Mouse (Mus musculus) midbrain, embryonic 13.5 days (tissue): ENCODE data around the gene Negr1. TPM values are rescaled to one million over a fixed set of nuclear protein-coding genes. Genes with fewer than 3 reads are reported as not detected.

Experiments
- ATAC-seq: fragments of 200-750 bp; cut with Nextera tagmentation; 2 replicates; pipeline ENCODE4 v1.8.0; 2017; ENCODE audit warnings: mild to moderate bottlenecking, moderate TSS enrichment, moderate library complexity
- H3K27ac ChIP-seq: fragments of 300-500 bp; sonication (generic); 2 replicates; pipeline ENCODE4 v1.5.1; 2015; ENCODE audit warnings: inconsistent platforms, mild to moderate bottlenecking, moderate library complexity
- H3K27me3 ChIP-seq: fragments of 300-500 bp; sonication (generic); 2 replicates; pipeline ENCODE4 v1.6.1; 2015; ENCODE audit warnings: mild to moderate bottlenecking, inconsistent platforms
- H3K36me3 ChIP-seq: fragments of 300-500 bp; sonication (generic); 2 replicates; pipeline ENCODE4 v1.6.1; 2015; ENCODE audit warnings: mild to moderate bottlenecking, inconsistent platforms
- H3K4me1 ChIP-seq: fragments of 300-500 bp; sonication (generic); replicated peaks from 2 replicates; pipeline ENCODE4 v1.6.1; 2015; ENCODE audit warnings: inconsistent platforms
- H3K4me2 ChIP-seq: fragments of 300-500 bp; sonication (generic); replicated peaks from 2 replicates; pipeline ENCODE4 v1.6.1; 2015; ENCODE audit warnings: moderate library complexity, mild to moderate bottlenecking, inconsistent platforms
- H3K4me3 ChIP-seq: fragments of 300-500 bp; sonication (generic); replicated peaks from 2 replicates; pipeline ENCODE4 v1.5.1; 2015; ENCODE audit warnings: mild to moderate bottlenecking, inconsistent platforms
- H3K9ac ChIP-seq: fragments of 300-500 bp; sonication (generic); replicated peaks from 2 replicates; pipeline ENCODE4 v1.6.1; 2015; ENCODE audit warnings: mild to moderate bottlenecking, inconsistent platforms
- H3K9me3 ChIP-seq: fragments of 300-500 bp; sonication (generic); 2 replicates; pipeline ENCODE4 v1.6.1; 2016; ENCODE audit warnings: mild to moderate bottlenecking, inconsistent platforms
- WGBS: fragments of 180-500 bp; shearing (Covaris S2); methylation state at CpG from one replicate; pipeline ENCODE4 v1.1.7; 2015; 5-methylcytosine and 5-hydroxymethylcytosine counted together
- polyA plus RNA-seq: library from polyadenylated mRNA; unstranded; fragments of >200 nt; fragmentation: Nextera tagmentation; extraction: Ambion mirVana; gene quantifications from 2 replicates; pipeline ENCODE4 v1.2.1, GENCODE M21; 2015

Negr1 gene
- polyA plus RNA-seq, 1 experiment from 2014 or later = 34.1 TPM

DNA sequence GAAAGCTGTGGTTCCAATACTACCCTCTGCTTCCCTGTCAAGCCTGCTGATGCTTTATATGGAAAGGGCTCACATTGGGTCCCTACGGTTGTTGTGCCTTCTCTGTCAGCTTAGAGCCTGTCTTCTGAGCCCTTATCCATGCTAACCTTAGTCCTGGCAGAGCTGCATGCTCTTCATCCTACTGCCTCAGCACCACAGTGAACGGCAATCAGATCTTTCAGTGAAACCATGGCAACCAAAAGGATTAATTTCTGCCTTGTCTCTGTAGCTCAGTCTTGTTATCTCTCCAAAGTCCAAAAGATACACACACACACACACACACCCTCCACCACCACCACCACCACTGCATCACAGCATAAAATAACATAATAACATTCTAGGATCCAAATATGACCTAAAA is 656.2 kb downstream of the Negr1 start:
- H3K4me2 ChIP-seq = no peak overlapping the region
- WGBS = 16% methylated on average over 2 of the region's 2 CpGs
- H3K4me1 ChIP-seq = peaks cover 34% of the 10 kb centered on the region
- H3K36me3 ChIP-seq = no peaks in the 10 kb centered on the region
- H3K27ac ChIP-seq = peak overlapping the region; percentile 20
- no peaks in the 10 kb centered on the region for H3K9me3 ChIP-seq
- H3K9ac ChIP-seq = no peak overlapping the region
- H3K27me3 ChIP-seq = no peaks in the 10 kb centered on the region
- peak; percentile 49 for ATAC-seq
- H3K4me3 ChIP-seq = no peak overlapping the region

DNA sequence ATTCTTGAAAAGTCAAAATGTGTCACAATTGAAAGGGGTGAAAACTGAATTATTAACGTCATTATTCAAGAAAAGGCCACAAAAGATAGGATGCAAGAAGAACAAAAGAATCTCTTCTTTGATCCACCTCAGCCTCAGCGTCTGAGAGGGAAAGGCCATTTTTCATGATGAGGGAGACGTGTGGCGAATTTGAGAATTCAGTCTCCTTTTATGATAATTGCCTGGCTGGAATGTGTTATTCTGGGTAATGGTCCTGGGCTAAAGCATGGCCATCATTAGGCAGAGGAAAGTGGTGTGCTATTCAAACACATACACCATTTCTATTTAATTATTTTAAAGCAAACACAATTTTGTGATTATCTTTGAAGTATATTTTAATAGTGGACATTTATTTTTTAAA is 663.3 kb downstream of the Negr1 start:
- H3K9me3 ChIP-seq = no peaks in the 10 kb centered on the region
- peak overlapping the region; percentile 44 for H3K27ac ChIP-seq
- no peak overlapping the region for H3K9ac ChIP-seq
- H3K4me2 ChIP-seq = no peak overlapping the region
- no peaks in the 10 kb centered on the region for H3K4me1 ChIP-seq
- no peaks in the 10 kb centered on the region for H3K27me3 ChIP-seq
- 46% methylated on average over 4 of the region's 4 CpGs for WGBS
- no peaks in the 10 kb centered on the region for H3K36me3 ChIP-seq
- H3K4me3 ChIP-seq = no peak overlapping the region
- peak; percentile 58; the same call in 1 of the 2 replicates for ATAC-seq

DNA sequence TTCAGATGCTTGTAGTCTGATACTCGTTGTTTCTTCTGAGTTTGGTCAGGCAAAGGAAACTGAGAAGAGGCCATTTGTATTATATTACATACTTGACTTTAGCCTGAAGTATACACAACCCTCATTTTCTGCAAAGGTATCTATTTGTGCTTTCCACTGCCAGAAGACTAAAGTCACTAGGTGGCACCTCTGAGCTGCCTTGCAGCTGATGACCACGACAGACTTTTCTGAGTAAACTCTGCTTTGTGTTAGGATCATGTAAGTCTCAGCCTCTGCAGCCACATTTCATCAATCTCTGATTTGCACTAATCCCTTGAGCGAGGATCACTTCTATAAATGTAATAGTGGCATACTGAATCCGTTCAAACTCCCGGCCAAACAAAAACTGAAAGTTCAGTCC is 671.1 kb downstream of the Negr1 start:
- H3K27ac ChIP-seq = no peak overlapping the region
- no peak overlapping the region for H3K9ac ChIP-seq
- no peaks in the 10 kb centered on the region for H3K4me1 ChIP-seq
- H3K36me3 ChIP-seq = no peaks in the 10 kb centered on the region
- H3K9me3 ChIP-seq = no peaks in the 10 kb centered on the region
- no peaks in the 10 kb centered on the region for H3K27me3 ChIP-seq
- ATAC-seq = 0 out of 2 replicates have a peak, but pooled peaks have one; percentile 40
- H3K4me3 ChIP-seq = no peak overlapping the region
- no peak overlapping the region for H3K4me2 ChIP-seq
- 33% methylated on average over 5 of the region's 5 CpGs for WGBS

DNA sequence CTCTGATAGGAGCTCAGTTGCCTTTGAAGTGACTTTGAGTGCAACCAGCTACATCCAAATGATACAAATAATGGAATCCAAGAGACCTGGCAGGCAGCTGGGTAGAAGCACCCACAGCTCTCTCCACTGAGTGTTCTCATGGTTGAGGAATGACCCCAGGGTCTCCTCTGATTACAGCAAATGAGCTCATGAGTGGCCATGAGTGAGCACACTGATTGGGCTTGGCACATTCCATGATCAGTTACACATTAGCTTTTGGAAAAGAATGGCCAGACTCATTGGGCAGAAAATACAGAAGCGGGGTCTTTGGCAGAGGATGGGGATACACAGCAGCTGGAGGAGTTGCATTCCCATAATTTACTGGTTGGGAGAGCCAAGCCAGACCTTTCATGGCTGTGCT is 678.6 kb downstream of the Negr1 start:
- Histone ChIP-seq H3K9ac (no peak overlapping the region), H3K27ac (no peak overlapping the region), H3K36me3 (no peaks in the 10 kb centered on the region), H3K4me1 (peaks cover 4% of the 10 kb centered on the region; the same call in 1 of the 2 replicates), H3K9me3 (no peaks in the 10 kb centered on the region), H3K27me3 (no peaks in the 10 kb centered on the region), H3K4me2 (no peak overlapping the region), H3K4me3 (no peak overlapping the region)
- 96% methylated on average over 1 of the region's 1 CpGs for WGBS
- no peak for ATAC-seq

DNA sequence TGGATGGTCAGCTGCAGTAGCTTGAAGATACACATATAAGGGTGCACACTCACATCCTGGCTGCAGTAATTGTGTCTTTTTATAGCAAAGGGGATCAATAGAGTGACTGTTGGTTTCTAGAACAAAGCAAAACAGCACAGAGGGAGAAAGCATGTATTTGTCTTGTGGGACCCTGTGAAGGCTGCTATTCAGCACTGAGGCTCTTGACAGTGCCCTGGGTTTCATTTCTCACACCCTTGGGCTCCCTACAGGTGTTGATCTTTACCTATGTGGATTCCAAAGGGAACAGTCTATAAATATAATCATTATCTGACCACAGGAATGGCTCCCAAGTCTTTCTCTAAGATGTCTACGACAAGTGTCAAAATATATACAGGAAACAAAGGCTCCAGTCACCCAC is 693.9 kb downstream of the Negr1 start:
- Histone ChIP-seq H3K9ac (no peak overlapping the region), H3K4me3 (no peak overlapping the region), H3K9me3 (no peaks in the 10 kb centered on the region), H3K4me2 (no peak overlapping the region), H3K27me3 (no peaks in the 10 kb centered on the region), H3K36me3 (no peaks in the 10 kb centered on the region), H3K27ac (peak overlapping the region; percentile 65), H3K4me1 (peaks cover 10% of the 10 kb centered on the region)
- 28% methylated on average over 1 of the region's 1 CpGs for WGBS
- peak; percentile 55 for ATAC-seq

DNA sequence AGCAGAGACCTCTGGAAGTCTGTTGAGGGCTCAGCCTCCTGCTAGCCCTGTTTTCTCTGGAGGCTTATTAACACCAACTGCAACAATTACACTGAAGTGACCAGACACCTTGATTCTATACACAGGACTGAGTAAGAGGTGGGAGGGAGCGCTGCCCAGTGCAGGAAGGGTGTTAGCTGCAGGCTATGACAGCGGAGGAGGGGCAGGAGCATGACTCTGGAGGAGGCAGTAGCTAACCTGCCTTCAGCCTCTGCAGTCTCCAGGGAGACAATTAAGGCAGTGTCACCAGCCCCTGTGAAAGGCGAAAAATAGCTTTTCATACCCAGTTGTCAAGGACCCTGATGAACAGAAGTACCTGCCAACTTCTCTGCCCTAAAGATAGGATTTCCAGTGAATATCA is 694.3 kb downstream of the Negr1 start:
- H3K27ac ChIP-seq = peak overlapping the region; percentile 65
- WGBS = 43% methylated on average over 3 of the region's 3 CpGs

DNA sequence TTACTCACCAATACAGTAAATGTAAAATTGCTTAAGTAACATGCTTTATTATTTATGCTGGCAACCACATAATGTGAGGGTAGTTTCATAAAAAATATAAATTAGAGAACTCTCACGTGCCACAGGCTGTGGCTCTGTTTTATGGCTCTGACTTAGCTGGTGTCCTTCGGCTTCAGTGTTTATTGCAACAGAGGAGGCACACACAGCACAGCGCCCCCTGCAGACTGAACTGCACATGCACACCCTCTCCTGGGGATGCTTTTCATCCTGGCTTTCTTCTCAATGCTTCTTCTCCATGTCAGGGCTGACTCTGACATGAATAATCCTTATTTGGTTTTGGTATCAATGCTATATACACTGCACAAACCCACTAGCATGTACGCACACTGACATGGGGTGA is 707.1 kb downstream of the Negr1 start:
- H3K4me1 ChIP-seq = no peaks in the 10 kb centered on the region
- no peaks in the 10 kb centered on the region for H3K27me3 ChIP-seq
- H3K36me3 ChIP-seq = no peaks in the 10 kb centered on the region
- 70% methylated on average over 4 of the region's 4 CpGs for WGBS
- ATAC-seq = no peak
- no peak overlapping the region for H3K4me2 ChIP-seq
- H3K9ac ChIP-seq = no peak overlapping the region
- no peak overlapping the region for H3K4me3 ChIP-seq
- H3K27ac ChIP-seq = no peak overlapping the region
- no peaks in the 10 kb centered on the region for H3K9me3 ChIP-seq

More for the DNA sequence above, 694.3 kb downstream of the Negr1 start:
- no peaks in the 10 kb centered on the region for H3K36me3 ChIP-seq
- H3K9ac ChIP-seq = no peak overlapping the region
- peak; percentile 88 for ATAC-seq
- no peaks in the 10 kb centered on the region for H3K9me3 ChIP-seq
- H3K27me3 ChIP-seq = no peaks in the 10 kb centered on the region
- H3K4me2 ChIP-seq = no peak overlapping the region
- H3K4me3 ChIP-seq = no peak overlapping the region
- peaks cover 10% of the 10 kb centered on the region for H3K4me1 ChIP-seq

DNA sequence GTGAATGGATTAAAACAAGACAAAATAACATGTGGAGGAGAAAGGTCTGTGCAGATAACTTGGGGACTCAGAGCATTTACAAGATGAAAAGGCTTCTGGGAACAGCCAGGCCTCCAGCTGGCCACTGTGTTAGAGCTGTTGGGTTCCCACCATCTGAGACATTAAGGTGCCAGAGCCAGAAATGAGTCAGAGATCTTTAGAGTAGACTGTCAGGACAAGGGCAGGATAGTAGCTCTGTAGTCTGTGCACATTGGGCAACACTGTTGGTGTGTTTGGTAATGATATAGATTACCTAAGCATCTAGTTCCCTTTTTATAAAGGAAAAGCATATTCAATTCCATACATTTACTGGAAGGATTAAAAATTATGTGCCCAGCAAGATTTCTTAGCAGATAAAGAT is 710.8 kb downstream of the Negr1 start:
- no peaks in the 10 kb centered on the region for H3K27me3 ChIP-seq
- no peak overlapping the region for H3K4me3 ChIP-seq
- H3K27ac ChIP-seq = no peak overlapping the region
- no peaks in the 10 kb centered on the region for H3K36me3 ChIP-seq
- H3K4me2 ChIP-seq = no peak overlapping the region
- ATAC-seq = no peak
- no peaks in the 10 kb centered on the region for H3K4me1 ChIP-seq
- no peaks in the 10 kb centered on the region for H3K9me3 ChIP-seq
- H3K9ac ChIP-seq = no peak overlapping the region

DNA sequence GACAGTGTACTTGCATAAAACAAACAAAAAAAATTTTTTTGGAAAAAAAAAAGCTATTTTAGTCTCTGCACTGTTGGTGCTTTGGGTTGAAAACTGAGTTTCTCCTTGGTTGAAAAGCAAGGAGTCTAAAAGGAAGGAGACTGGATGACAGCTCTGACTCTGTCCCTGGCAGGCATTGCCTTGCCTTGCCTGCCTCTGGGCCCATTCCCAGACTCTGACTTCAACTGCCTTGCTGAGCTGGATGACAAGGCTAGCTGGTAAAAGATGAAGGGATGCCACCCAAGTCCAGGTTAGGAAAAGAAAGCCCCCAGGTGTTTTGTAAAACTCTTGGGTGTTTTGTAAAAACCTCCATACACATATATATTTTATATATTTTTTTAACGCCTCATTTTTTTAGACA is 712.5 kb downstream of the Negr1 start:
- ATAC-seq = no peak
- 91% methylated on average over 1 of the region's 1 CpGs for WGBS

DNA sequence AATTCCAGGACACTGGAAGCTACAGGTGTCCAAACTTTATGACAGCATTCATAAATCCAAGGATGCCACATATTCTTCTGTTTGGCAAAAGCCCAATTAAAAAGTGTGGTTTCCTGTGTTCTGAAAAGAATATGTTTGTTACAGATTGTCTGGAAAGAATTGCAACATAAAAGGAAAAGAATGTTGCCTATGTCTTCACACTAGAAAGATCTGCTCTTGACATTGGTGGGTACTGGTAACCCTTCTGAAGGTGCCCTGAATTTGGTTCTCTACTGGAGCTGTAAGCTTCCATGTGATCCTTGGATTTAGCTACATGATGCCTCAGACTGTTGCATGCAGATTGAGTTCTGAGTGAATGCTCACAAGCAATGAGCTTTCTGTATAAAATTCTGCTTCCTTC is 718.1 kb downstream of the Negr1 start:
- Histone ChIP-seq H3K27ac (no peak overlapping the region), H3K4me1 (no peaks in the 10 kb centered on the region), H3K4me2 (no peak overlapping the region), H3K4me3 (no peak overlapping the region), H3K9ac (no peak overlapping the region), H3K9me3 (no peaks in the 10 kb centered on the region), H3K36me3 (no peaks in the 10 kb centered on the region), H3K27me3 (no peaks in the 10 kb centered on the region)
- no peak for ATAC-seq

More for the DNA sequence above, 712.5 kb downstream of the Negr1 start:
- no peaks in the 10 kb centered on the region for H3K4me1 ChIP-seq
- no peaks in the 10 kb centered on the region for H3K27me3 ChIP-seq
- no peak overlapping the region for H3K4me2 ChIP-seq
- H3K36me3 ChIP-seq = no peaks in the 10 kb centered on the region
- no peak overlapping the region for H3K27ac ChIP-seq
- H3K4me3 ChIP-seq = no peak overlapping the region
- no peak overlapping the region for H3K9ac ChIP-seq
- H3K9me3 ChIP-seq = no peaks in the 10 kb centered on the region

DNA sequence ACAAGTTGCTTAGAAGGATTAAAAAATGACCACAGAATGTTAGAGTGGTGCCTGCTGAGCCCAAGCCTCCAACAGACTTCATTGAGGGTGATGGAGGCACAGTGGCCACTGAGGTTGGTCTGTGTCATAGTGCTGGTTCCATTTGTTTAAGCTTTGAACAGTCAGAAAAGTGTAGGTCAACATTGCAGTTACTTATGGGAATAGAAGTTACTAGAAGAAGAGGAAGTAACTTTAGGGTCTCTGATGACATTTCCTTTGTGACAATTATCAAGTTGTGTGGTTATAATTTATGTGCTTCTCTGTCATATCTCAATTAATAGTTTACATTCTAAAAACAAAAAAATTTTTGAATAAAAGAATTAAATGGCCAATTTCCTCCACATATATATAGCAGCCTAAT is 719.7 kb downstream of the Negr1 start:
- H3K27ac ChIP-seq = no peak overlapping the region
- no peaks in the 10 kb centered on the region for H3K9me3 ChIP-seq
- ATAC-seq = no peak
- H3K27me3 ChIP-seq = no peaks in the 10 kb centered on the region
- no peaks in the 10 kb centered on the region for H3K36me3 ChIP-seq
- H3K4me2 ChIP-seq = no peak overlapping the region
- no peaks in the 10 kb centered on the region for H3K4me1 ChIP-seq
- H3K4me3 ChIP-seq = no peak overlapping the region
- H3K9ac ChIP-seq = no peak overlapping the region

DNA sequence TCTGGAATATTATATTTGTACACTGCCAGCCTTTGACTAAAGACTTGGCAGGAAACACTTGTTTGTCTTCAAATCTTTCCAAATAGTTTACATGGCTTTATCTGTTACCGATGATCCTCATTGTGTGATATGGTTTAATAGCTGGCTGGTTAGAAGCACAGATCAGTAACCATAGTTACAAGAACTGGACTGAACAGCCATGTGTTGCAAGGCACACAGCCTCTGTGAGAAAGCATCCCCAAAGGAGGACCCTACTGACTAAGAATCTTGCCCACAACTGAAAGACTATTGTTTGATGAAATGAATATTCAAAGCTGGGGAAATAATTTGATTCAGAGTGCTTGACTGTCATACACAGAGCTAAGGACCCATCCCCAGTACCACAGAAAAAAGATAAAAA is 729.7 kb downstream of the Negr1 start:
- Histone ChIP-seq H3K27ac (no peak overlapping the region), H3K9me3 (no peaks in the 10 kb centered on the region), H3K27me3 (no peaks in the 10 kb centered on the region), H3K9ac (no peak overlapping the region), H3K4me3 (no peak overlapping the region), H3K36me3 (no peaks in the 10 kb centered on the region), H3K4me1 (peaks cover 7% of the 10 kb centered on the region), H3K4me2 (no peak overlapping the region)
- whole genome bisulfite sequencing = 13% methylated on average over 1 of the region's 1 CpGs
- ATAC-seq = peak; percentile 90

DNA sequence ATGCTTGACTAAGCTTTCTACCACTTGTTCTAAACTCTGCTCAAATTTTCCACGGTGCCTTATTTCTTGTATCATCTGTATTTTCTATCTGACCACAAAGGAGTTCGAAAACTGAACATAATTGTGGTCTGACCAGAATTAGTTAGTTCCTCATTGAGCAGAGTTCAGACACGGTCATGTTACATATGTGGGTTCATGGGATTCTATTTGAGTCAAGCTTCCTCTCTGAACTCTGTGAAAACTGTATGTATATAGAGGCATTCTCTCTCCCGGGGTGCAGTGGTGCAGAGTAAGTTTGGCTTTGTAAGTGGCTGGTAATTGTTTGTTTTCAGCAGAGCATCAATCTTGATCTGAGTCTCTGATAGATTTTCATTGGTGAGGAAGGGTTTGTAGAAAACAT is 735.6 kb downstream of the Negr1 start:
- H3K4me1 ChIP-seq = peaks cover 5% of the 10 kb centered on the region; the same call in 1 of the 2 replicates
- 34% methylated on average over 4 of the region's 4 CpGs for WGBS
- no peak overlapping the region for H3K4me2 ChIP-seq
- no peaks in the 10 kb centered on the region for H3K36me3 ChIP-seq
- H3K9ac ChIP-seq = no peak overlapping the region
- no peak overlapping the region for H3K4me3 ChIP-seq
- ATAC-seq = no peak
- no peak overlapping the region for H3K27ac ChIP-seq
- H3K27me3 ChIP-seq = no peaks in the 10 kb centered on the region
- H3K9me3 ChIP-seq = no peaks in the 10 kb centered on the region
